Mouse (Mus musculus) layer of hippocampus, adult 11-12 months (tissue): ENCODE data around the gene Mroh7.

Source experiments
- DNase-seq: peaks from one replicate; pipeline ENCODE4 v3.0.0; 2022; ENCODE audit warnings: low spot score

Mroh7 gene

GRCm38 (mm10) chr4:106632313-106632712 is 98.4 kb downstream of the Mroh7 start:
- no peak for DNase-seq
